Comparison of ENCODE assay signal across 8 mouse cellular contexts in genomic region chr16:44140186-44140787, GRCm38 (mm10). TPM values are rescaled to one million over a fixed set of nuclear protein-coding genes. Genes with fewer than 3 reads are reported as not detected.
DNase-seq lines count a peak whose midpoint lies in the region; ATAC-seq and TF ChIP-seq lines count a peak whose summit lies in the region.

No protein-coding gene starts in this region.

- DNase-seq in CD8-positive naive resting alpha-beta T cell, adult 2 months (ENCODE audit: low read depth in 2 of 2, low spot score in 2 of 2) = peak; percentile 50 to 61
- DNase-seq in c-Kit-positive CD71-negative TER-119-negative erythroid progenitor cells, embryonic 14.5 days (ENCODE audit: low read depth) = peak; percentile 78
- peak; percentile 64 for DNase-seq in forebrain, embryonic 10.5 days (ENCODE audit: extremely low spot score, low spot score)
- peak; percentile 82 to 87 for DNase-seq in kidney, postnatal 36 days
- DNase-seq in liver, postnatal 0 days = peak; percentile 81
- peak; percentile 77 for DNase-seq in testis, postnatal 10 days (ENCODE audit: low spot score)

- peak; percentile 43 for ATAC-seq in heart, embryonic 16.5 days (replicated peaks; ENCODE audit: extremely low read depth, insufficient read depth, low FRiP score)
- ATAC-seq in liver, postnatal 0 days = peak; percentile 60
- peak; percentile 47 for ATAC-seq in neural tube, embryonic 14.5 days (ENCODE audit: low read depth)

- H3K4me2 ChIP-seq in heart, embryonic 16.5 days (ENCODE audit: low read depth, low read length) = peak overlapping the region; percentile 61
- peak overlapping the region; percentile 96 for H3K4me2 ChIP-seq in liver, postnatal 0 days (ENCODE audit: low read depth, low read length)
- H3K4me2 ChIP-seq in neural tube, embryonic 14.5 days (ENCODE audit: low read depth, low read length) = peak overlapping the region; percentile 72

- H3K4me1 ChIP-seq in forebrain, embryonic 10.5 days = peaks cover 22% of the 10 kb centered on the region
- H3K4me1 ChIP-seq in heart, embryonic 16.5 days (ENCODE audit: control insufficient read depth, insufficient read depth, low read length) = peaks cover 13% of the 10 kb centered on the region
- H3K4me1 ChIP-seq in liver, postnatal 0 days (ENCODE audit: insufficient read depth) = peaks cover 25% of the 10 kb centered on the region
- H3K4me1 ChIP-seq in neural tube, embryonic 14.5 days (ENCODE audit: control insufficient read depth, insufficient read depth, low read length) = peaks cover 9% of the 10 kb centered on the region

- H3K9me3 ChIP-seq in forebrain, embryonic 10.5 days = no peaks in the 10 kb centered on the region
- no peaks in the 10 kb centered on the region for H3K9me3 ChIP-seq in heart, embryonic 16.5 days (replicated peaks; ENCODE audit: control insufficient read depth, low read length)
- no peaks in the 10 kb centered on the region for H3K9me3 ChIP-seq in liver, postnatal 0 days (ENCODE audit: low read length)
- no peaks in the 10 kb centered on the region for H3K9me3 ChIP-seq in neural tube, embryonic 14.5 days (ENCODE audit: control insufficient read depth, low read length)

- peaks cover 6% of the 10 kb centered on the region for H3K36me3 ChIP-seq in forebrain, embryonic 10.5 days (replicated peaks)
- H3K36me3 ChIP-seq in heart, embryonic 16.5 days (ENCODE audit: control insufficient read depth, insufficient read depth) = peaks cover 3% of the 10 kb centered on the region; the same call in 1 of the 2 replicates
- no peaks in the 10 kb centered on the region for H3K36me3 ChIP-seq in liver, postnatal 0 days (replicated peaks; ENCODE audit: insufficient read depth, low read length)
- H3K36me3 ChIP-seq in neural tube, embryonic 14.5 days (ENCODE audit: control insufficient read depth, insufficient read depth, low read length) = no peaks in the 10 kb centered on the region

- WGBS in forebrain, embryonic 10.5 days = under 1% methylated on average over 44 of the region's 44 CpGs
- under 1% methylated on average over 43 of the region's 44 CpGs for WGBS in heart, embryonic 16.5 days
- WGBS in liver, postnatal 0 days (ENCODE audit: insufficient replicate concordance) = under 1% methylated on average over 41 of the region's 44 CpGs
- WGBS in neural tube, embryonic 14.5 days = under 1% methylated on average over 37 of the region's 44 CpGs

- peak; percentile 75 for TF ChIP-seq CTCF in liver, postnatal 0 days (IDR thresholded peaks at IDR 0.05; ENCODE audit: low read depth)

- no peaks in the 10 kb centered on the region for H3K27me3 ChIP-seq in forebrain, embryonic 10.5 days (ENCODE audit: poor library complexity, severe bottlenecking)
- H3K27me3 ChIP-seq in heart, embryonic 16.5 days (ENCODE audit: control insufficient read depth, insufficient read depth, low read length) = no peaks in the 10 kb centered on the region
- H3K27me3 ChIP-seq in liver, postnatal 0 days (ENCODE audit: insufficient read depth, low read length) = no peaks in the 10 kb centered on the region
- no peaks in the 10 kb centered on the region for H3K27me3 ChIP-seq in neural tube, embryonic 14.5 days (ENCODE audit: control insufficient read depth, insufficient read depth, low read length)

- TF ChIP-seq EP300 in liver, postnatal 0 days (IDR thresholded peaks at IDR 0.05; ENCODE audit: low read depth) = no peak

- H3K4me3 ChIP-seq in forebrain, embryonic 10.5 days = peak overlapping the region; percentile 93
- peak overlapping the region; percentile 66 for H3K4me3 ChIP-seq in heart, embryonic 16.5 days (ENCODE audit: low read length)
- peak overlapping the region; percentile 89 for H3K4me3 ChIP-seq in liver, postnatal 0 days (ENCODE audit: low read depth, low read length)
- peak overlapping the region; percentile 89 for H3K4me3 ChIP-seq in neural tube, embryonic 14.5 days (ENCODE audit: low read depth, low read length)

- H3K27ac ChIP-seq in forebrain, embryonic 10.5 days = peak overlapping the region; percentile 97
- H3K27ac ChIP-seq in heart, embryonic 16.5 days (ENCODE audit: low read length) = peak overlapping the region; percentile 98
- peak overlapping the region; percentile 99 for H3K27ac ChIP-seq in liver, postnatal 0 days (ENCODE audit: low read depth)
- peak overlapping the region; percentile 99 for H3K27ac ChIP-seq in neural tube, embryonic 14.5 days (ENCODE audit: low read depth, low read length)

- H3K9ac ChIP-seq in heart, embryonic 16.5 days (ENCODE audit: low read length) = peak overlapping the region; percentile 79
- peak overlapping the region; percentile 98 for H3K9ac ChIP-seq in liver, postnatal 0 days (replicated peaks)
- H3K9ac ChIP-seq in neural tube, embryonic 14.5 days (replicated peaks; ENCODE audit: low read depth, low read length) = peak overlapping the region; percentile 83

RNA-seq across cellular contexts. Expression of gene Naa50, which starts 0.7 kb away (rescaled TPM):
- 151 and 159 TPM in 2 replicates for polyA plus RNA-seq in forebrain, embryonic 10.5 days (2016; fragmentation: Nextera tagmentation; extraction: Ambion mirVana)
- 73.5 and 79.2 TPM in 2 replicates for polyA plus RNA-seq in heart, embryonic 16.5 days (2015; fragmentation: Nextera tagmentation; extraction: Ambion mirVana)
- polyA plus RNA-seq in liver, postnatal 0 days (2015; fragmentation: Nextera tagmentation; extraction: Ambion mirVana) = 39.7 and 46.5 TPM in 2 replicates
- polyA plus RNA-seq in neural tube, embryonic 14.5 days (2014; fragmentation: Nextera tagmentation; extraction: Ambion mirVana) = 37.7 and 45.7 TPM in 2 replicates

RNA-seq across cellular contexts. Expression of gene Atp6v1a, which starts 0.8 kb away (rescaled TPM):
- polyA plus RNA-seq in forebrain, embryonic 10.5 days (2016; fragmentation: Nextera tagmentation; extraction: Ambion mirVana) = 39.2 and 42.0 TPM in 2 replicates
- 36.9 and 39.7 TPM in 2 replicates for polyA plus RNA-seq in heart, embryonic 16.5 days (2015; fragmentation: Nextera tagmentation; extraction: Ambion mirVana)
- polyA plus RNA-seq in liver, postnatal 0 days (2015; fragmentation: Nextera tagmentation; extraction: Ambion mirVana) = 21.1 and 22.6 TPM in 2 replicates
- polyA plus RNA-seq in neural tube, embryonic 14.5 days (2014; fragmentation: Nextera tagmentation; extraction: Ambion mirVana) = 163 and 182 TPM in 2 replicates

RNA-seq across cellular contexts. Expression of gene Usf3, which starts 32.8 kb away (rescaled TPM):
- 2.4 and 2.8 TPM in 2 replicates for polyA plus RNA-seq in forebrain, embryonic 10.5 days (2016; fragmentation: Nextera tagmentation; extraction: Ambion mirVana)
- 1.9 and 2.0 TPM in 2 replicates for polyA plus RNA-seq in heart, embryonic 16.5 days (2015; fragmentation: Nextera tagmentation; extraction: Ambion mirVana)
- 1.2 and 1.9 TPM in 2 replicates for polyA plus RNA-seq in liver, postnatal 0 days (2015; fragmentation: Nextera tagmentation; extraction: Ambion mirVana)
- 4.6 and 5.8 TPM in 2 replicates for polyA plus RNA-seq in neural tube, embryonic 14.5 days (2014; fragmentation: Nextera tagmentation; extraction: Ambion mirVana)

Comparison
In these comparisons a context has a peak if more than half of its experiments do, and no peak if none do; other contexts are left out.
1. Peak in every context shown above with its lines: DNase-seq, ATAC-seq, H3K4me3 ChIP-seq and H3K27ac ChIP-seq.